Mouse (Mus musculus) liver, adult 2 months (tissue): ENCODE results near the gene Gm28308.
A peak's percentile ranks its signal among the peaks of the same experiment; 100 is the strongest.

ENCODE experiments used
- CTCF ChIP-seq: fragments of 200-500 bp; IDR thresholded peaks from 2 replicates; pipeline ENCODE4 v1.5.1; 2011; ENCODE audit warnings: low read depth, low read length, control low read depth
- POLR2A ChIP-seq: fragments of 200-500 bp; IDR thresholded peaks from 2 replicates; pipeline ENCODE4 v1.6.1; 2011; ENCODE audit warnings: low read length, control low read depth; ENCODE audit not compliant: insufficient read depth; ENCODE audit errors: extremely low read depth

GRCm38 (mm10) chr6:52240389-52241000, 27.4 kb upstream of the Gm28308 start, which contains the start of gene Hoxa10:
- peak; percentile 81 for TF ChIP-seq CTCF
- no peak for TF ChIP-seq POLR2A
